11 mouse cellular contexts compared by ENCODE assay signal in the genomic region with DNA sequence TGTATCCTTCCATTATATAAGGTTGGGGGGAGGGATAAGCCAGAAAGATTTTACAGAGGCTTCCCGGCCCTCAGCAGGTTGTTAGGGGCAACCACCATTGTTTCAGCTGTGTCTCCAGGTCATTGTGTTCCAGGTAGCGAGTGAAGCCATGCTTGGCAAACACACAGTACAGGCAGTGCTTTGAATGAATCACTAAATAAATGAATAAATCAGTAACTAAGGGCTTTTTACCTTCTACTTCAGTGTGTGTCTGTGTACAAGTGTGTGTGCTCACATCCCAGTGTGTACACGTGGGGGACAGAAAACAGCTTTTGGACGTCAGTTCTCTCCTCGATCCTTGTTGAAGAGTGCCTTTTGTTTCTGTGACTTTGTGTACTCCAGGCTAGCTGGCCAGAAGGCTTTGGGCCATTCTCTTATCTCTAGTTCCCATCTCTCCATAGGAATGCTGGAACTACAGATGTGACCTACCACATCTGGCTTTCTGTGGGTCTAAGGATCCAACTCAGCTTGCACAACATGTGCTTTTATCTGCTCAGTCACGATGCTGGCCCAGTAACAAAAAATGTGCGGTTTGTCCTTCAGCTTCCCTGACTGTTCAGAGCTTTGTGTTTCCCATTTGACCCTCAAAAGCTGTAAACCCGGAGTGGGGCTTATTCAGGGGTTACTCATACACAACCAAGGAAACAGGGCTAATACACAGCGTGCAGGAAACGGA. TPM values are rescaled to one million over a fixed set of nuclear protein-coding genes. Genes with fewer than 3 reads are reported as not detected.
DNase-seq lines count a peak whose midpoint lies in the region; ATAC-seq lines count a peak whose summit lies in the region.
"Had no signal": no experiment of that assay in that cellular context is flagged by ENCODE, and none has a peak within 500 bp of the region (broad histone marks: within the 10 kb centered on the region; RNA-seq: fewer than 3 reads in every experiment).

No protein-coding gene starts in this region.

- H3K27me3 ChIP-seq in hindbrain, embryonic 15.5 days: no peaks in the 10 kb centered on the region
- H3K27me3 ChIP-seq: embryonic facial prominence, embryonic 12.5 days; heart, embryonic 15.5 days had no signal

- H3K9ac ChIP-seq in hindbrain, embryonic 15.5 days: no peak overlapping the region
- H3K9ac ChIP-seq: embryonic facial prominence, embryonic 12.5 days; heart, embryonic 15.5 days had no signal

- peaks cover 10% of the 10 kb centered on the region; the same call in 1 of the 2 replicates for H3K4me1 ChIP-seq in hindbrain, embryonic 15.5 days (replicated peaks)
- H3K4me1 ChIP-seq: embryonic facial prominence, embryonic 12.5 days; heart, embryonic 15.5 days had no signal

- H3K4me3 ChIP-seq in hindbrain, embryonic 15.5 days: no peak overlapping the region
- H3K4me3 ChIP-seq: embryonic facial prominence, embryonic 12.5 days; heart, embryonic 15.5 days; left cerebral cortex, adult 2 months had no signal

- DNase-seq in heart, adult 8-10 months (ENCODE audit: low spot score): peak; percentile 24
- DNase-seq in heart, postnatal 14 days: no peak
- peak; percentile 78 for DNase-seq in 3134 (ENCODE audit: extremely low read depth, insufficient read length, low spot score)
- peak; percentile 37 for DNase-seq in embryo, embryonic 11 days
- no peak for DNase-seq in cerebellum, postnatal 4 days (ENCODE audit: low spot score in 2 of 2)
- DNase-seq in frontal cortex, postnatal 36 days (ENCODE audit: low spot score in 2 of 2): no peak
- DNase-seq in urinary bladder, postnatal 10 days (ENCODE audit: low spot score): no peak

- no peaks in the 10 kb centered on the region for H3K9me3 ChIP-seq in hindbrain, embryonic 15.5 days
- H3K9me3 ChIP-seq: embryonic facial prominence, embryonic 12.5 days; heart, embryonic 15.5 days had no signal

- no peaks in the 10 kb centered on the region for H3K36me3 ChIP-seq in hindbrain, embryonic 15.5 days
- H3K36me3 ChIP-seq: embryonic facial prominence, embryonic 12.5 days; heart, embryonic 15.5 days had no signal

- no peak overlapping the region for H3K27ac ChIP-seq in hindbrain, embryonic 15.5 days (replicated peaks)
- H3K27ac ChIP-seq: embryonic facial prominence, embryonic 12.5 days; heart, embryonic 15.5 days; left cerebral cortex, adult 2 months had no signal

- peak; percentile 59; the same call in 1 of the 2 replicates for ATAC-seq in hindbrain, embryonic 15.5 days (ENCODE audit: low FRiP score, low read depth)

- intact Hi-C loops in heart, postnatal 14 days (cut with DNase I): no loop called here

- no peak overlapping the region for H3K4me2 ChIP-seq in hindbrain, embryonic 15.5 days
- H3K4me2 ChIP-seq: embryonic facial prominence, embryonic 12.5 days; heart, embryonic 15.5 days had no signal

- 26% methylated on average over 10 of the region's 10 CpGs for WGBS in hindbrain, embryonic 15.5 days

RNA-seq across cellular contexts. Expression of a gene that starts 10.2 kb away (rescaled TPM):
- total RNA-seq in heart, adult 8-10 months (2022): 100 to 1,000 TPM; 177 to 243 (median 205) TPM
- total RNA-seq in heart, postnatal 14 days (2021): 100 to 1,000 TPM; 122 to 134 TPM
- 351 and 363 TPM in 2 replicates for polyA plus RNA-seq in hindbrain, embryonic 15.5 days (2015; fragmentation: Nextera tagmentation; extraction: Ambion mirVana)

RNA-seq across cellular contexts. Expression of a gene that starts 26.5 kb away (rescaled TPM):
- total RNA-seq in heart, adult 8-10 months (2022): 10 to 100 TPM; 38.3 to 41.3 (median 40.2) TPM
- total RNA-seq in heart, postnatal 14 days (2021): 10 to 100 TPM; 39.6 to 42.6 TPM
- polyA plus RNA-seq in hindbrain, embryonic 15.5 days (2015; fragmentation: Nextera tagmentation; extraction: Ambion mirVana): 44.8 and 46.2 TPM in 2 replicates

Comparison
In these comparisons a context has a peak if more than half of its experiments do, and no peak if none do; other contexts are left out.
1. DNase-seq: peak in heart, adult 8-10 months (single experiment), 3134 (single experiment) and embryo, embryonic 11 days (single experiment); none in heart, postnatal 14 days (0 of 2), cerebellum, postnatal 4 days (0 of 2), frontal cortex, postnatal 36 days (0 of 2) and urinary bladder, postnatal 10 days (single experiment).